Mouse (Mus musculus): ENCODE results near the gene Slfn4.

- TF ChIP-seq POLR2A (IDR thresholded peaks at IDR 0.05; ENCODE audit: borderline replicate concordance, extremely low read depth, insufficient read depth, insufficient read length, poor library complexity, severe bottlenecking) (no peak), CTCF (IDR thresholded peaks at IDR 0.05; ENCODE audit: borderline replicate concordance, extremely low read depth, insufficient read depth, insufficient read length) (no peak)
Measured at GRCm38 (mm10) chr11:83224750-83225149, 49.8 kb downstream of the Slfn4 start.

Data from brain, embryonic 14.5 days (tissue).